Mouse (Mus musculus) neural tube, embryonic 11.5 days (tissue): ENCODE data around the gene Trim63. TPM values are rescaled to one million over a fixed set of nuclear protein-coding genes. Genes with fewer than 3 reads are reported as not detected.

Source experiments
- ATAC-seq: fragments of 200-750 bp; cut with Nextera tagmentation; 2 replicates; pipeline ENCODE4 v1.8.0; 2017; ENCODE audit warnings: moderate number of reproducible peaks, mild to moderate bottlenecking, moderate TSS enrichment, moderate library complexity; ENCODE audit not compliant: insufficient read depth, low FRiP score, low TSS enrichment
- DNase-seq: peaks from one replicate; pipeline ENCODE4 v3.0.0-alpha.2; 2015; ENCODE audit warnings: low spot score
- H3K27ac ChIP-seq: fragments of 300-500 bp; sonication (generic); 2 replicates; pipeline ENCODE4 v1.5.1; 2014; ENCODE audit warnings: low read depth, mild to moderate bottlenecking, low read length
- H3K27me3 ChIP-seq: fragments of 300-500 bp; sonication (generic); 2 replicates; pipeline ENCODE4 v1.6.1; 2014; ENCODE audit warnings: mild to moderate bottlenecking, low read length, mixed read lengths; ENCODE audit not compliant: control insufficient read depth, insufficient read depth
- H3K36me3 ChIP-seq: fragments of 300-500 bp; sonication (generic); 2 replicates; pipeline ENCODE4 v1.6.1; 2014; ENCODE audit warnings: mild to moderate bottlenecking, low read length, moderate library complexity, mixed read lengths; ENCODE audit not compliant: control insufficient read depth, insufficient read depth
- H3K4me1 ChIP-seq: fragments of 300-500 bp; sonication (generic); 2 replicates; pipeline ENCODE4 v1.6.1; 2014; ENCODE audit warnings: low read length, mixed read lengths; ENCODE audit not compliant: control insufficient read depth, insufficient read depth
- H3K4me2 ChIP-seq: fragments of 300-500 bp; sonication (generic); 2 replicates; pipeline ENCODE4 v1.6.1; 2014; ENCODE audit warnings: low read depth, mild to moderate bottlenecking, moderate library complexity
- H3K4me3 ChIP-seq: fragments of 300-500 bp; sonication (generic); 2 replicates; pipeline ENCODE4 v1.5.1; 2014; ENCODE audit warnings: low read depth, low read length
- H3K9ac ChIP-seq: fragments of 300-500 bp; sonication (generic); 2 replicates; pipeline ENCODE4 v1.6.1; 2014; ENCODE audit warnings: mild to moderate bottlenecking, low read length
- H3K9me3 ChIP-seq: fragments of 300-500 bp; sonication (generic); 2 replicates; pipeline ENCODE4 v1.6.1; 2016; ENCODE audit warnings: low read length; ENCODE audit not compliant: control insufficient read depth
- WGBS: fragments of 180-500 bp; shearing (Covaris S2); extraction: QIAGEN DNeasy Blood & Tissue Kit; methylation state at CpG from one replicate; pipeline ENCODE4 v1.1.7; 2014; 5-methylcytosine and 5-hydroxymethylcytosine counted together
- polyA plus RNA-seq: library from polyadenylated mRNA; unstranded; fragments of >200 nt; fragmentation: Nextera tagmentation; extraction: Ambion mirVana; gene quantifications from 2 replicates; pipeline ENCODE4 v1.2.1, GENCODE M21; 2014

The Trim63 gene
- polyA plus RNA-seq, 1 experiment from 2014 or later, result 1.6 TPM

DNA sequence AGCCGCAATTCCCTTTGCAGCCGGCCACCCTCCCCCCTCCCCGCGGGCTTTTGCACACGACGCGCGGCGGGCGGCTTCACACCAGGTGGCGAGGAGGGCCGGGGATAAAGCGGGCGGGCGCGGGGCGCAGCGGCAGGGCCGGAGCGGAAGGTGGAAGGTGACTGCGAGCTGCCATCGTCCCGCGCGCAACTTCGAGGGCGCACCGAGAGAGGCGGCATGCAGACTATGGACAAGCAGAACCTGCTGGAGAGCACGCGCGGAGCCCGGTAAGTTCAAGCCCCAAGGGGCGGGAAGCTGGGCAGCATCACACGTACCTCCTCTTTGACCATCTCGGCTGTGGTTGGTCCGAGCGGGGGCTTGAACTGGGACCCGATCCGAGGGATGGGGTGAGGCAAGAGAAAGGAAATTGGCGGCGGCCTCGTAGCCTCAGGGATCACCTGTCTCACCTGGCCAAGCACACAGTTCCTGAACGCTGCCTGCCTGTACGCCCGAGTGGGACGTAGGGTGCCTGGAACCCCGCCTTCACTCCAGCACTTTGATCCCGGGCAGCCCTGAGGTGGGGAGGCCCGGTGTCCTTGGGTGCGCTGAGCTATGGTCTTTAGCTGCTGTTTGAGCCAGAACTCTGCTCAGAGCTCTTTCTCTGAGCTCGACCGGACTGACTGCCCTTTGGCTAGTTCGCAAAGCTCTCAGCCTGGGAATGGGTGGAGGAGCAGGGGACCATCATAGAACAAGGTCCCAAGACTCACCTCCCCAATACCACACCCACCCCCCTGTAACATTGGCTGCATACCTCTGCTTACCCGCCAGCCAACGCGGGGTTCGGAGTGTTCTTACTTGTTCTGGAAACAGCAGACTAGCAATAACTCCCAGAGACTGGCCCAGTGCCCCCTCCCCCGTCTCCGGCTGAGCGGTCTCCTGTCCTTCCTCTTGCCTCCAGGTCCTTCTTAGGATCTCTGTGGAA, 28.4 kb downstream of the Trim63 start, which contains the start of gene Slc30a2:
Gene Slc30a2 (plus strand): TSS at position 111 of the 961 bp plus-strand sequence.
- Histone ChIP-seq H3K9me3 (no peaks in the 10 kb centered on the region), H3K36me3 (no peaks in the 10 kb centered on the region), H3K27me3 (peaks cover 36% of the 10 kb centered on the region), H3K9ac (peak within 1 kb of the TSS; percentile 14), H3K4me3 (peak within 1 kb of the TSS; percentile 19; the same call in 1 of the 2 replicates), H3K4me1 (0 out of 2 replicates have a peak, but pooled peaks cover 5% of the 10 kb centered on the region), H3K27ac (no peak within 1 kb of the TSS), H3K4me2 (peak within 1 kb of the TSS; percentile 38)
- DNase-seq, result no peak
- WGBS, result 3% methylated on average over 56 of the region's 61 CpGs
- no peak for ATAC-seq

DNA sequence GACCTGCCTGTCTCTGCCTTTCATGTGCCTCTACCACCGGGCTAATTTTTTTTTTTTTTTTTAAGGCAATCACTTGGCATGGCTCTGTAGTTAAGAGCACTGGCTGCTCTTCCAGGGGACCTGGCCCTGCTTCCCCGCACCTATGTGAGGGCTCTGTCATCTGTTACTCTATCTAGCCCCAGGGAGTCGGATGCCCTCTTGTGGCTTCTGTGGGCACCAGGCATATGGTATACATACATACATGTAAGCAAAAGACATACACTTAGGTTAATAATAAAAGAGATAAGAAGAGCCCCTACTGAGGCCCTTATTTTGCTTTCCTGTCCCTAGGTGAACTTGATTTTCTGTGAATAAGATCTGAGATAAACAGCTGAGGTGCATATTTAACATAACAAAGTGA, 29.7 kb downstream of the Trim63 start:
- Histone ChIP-seq H3K4me3 (no peak overlapping the region), H3K4me2 (no peak overlapping the region), H3K27me3 (peaks cover 36% of the 10 kb centered on the region), H3K36me3 (no peaks in the 10 kb centered on the region), H3K9ac (no peak overlapping the region), H3K27ac (no peak overlapping the region), H3K4me1 (0 out of 2 replicates have a peak, but pooled peaks cover 5% of the 10 kb centered on the region), H3K9me3 (no peaks in the 10 kb centered on the region)
- no peak for ATAC-seq
- DNase-seq, result no peak
- 42% methylated on average over 3 of the region's 3 CpGs for WGBS

DNA sequence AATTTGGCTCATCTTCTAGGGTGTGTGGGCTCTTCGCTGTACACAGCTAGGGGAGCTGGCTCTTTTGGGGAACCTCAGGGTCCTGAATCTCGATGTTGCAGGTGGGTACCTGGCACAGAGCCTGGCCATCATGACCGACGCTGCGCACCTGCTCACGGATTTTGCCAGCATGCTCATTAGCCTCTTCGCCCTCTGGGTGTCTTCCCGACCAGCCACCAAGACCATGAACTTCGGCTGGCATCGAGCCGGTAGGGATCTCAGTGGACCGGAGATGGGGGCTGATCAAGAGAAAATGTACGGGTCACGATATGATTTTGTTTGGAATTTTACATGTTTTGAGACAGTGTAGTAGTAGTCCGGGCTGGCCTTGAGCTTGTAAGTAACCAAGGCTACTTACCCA, 30.9 kb downstream of the Trim63 start:
- no peak for ATAC-seq
- H3K9ac ChIP-seq, result no peak overlapping the region
- DNase-seq, result peak; percentile 4
- H3K4me3 ChIP-seq, result no peak overlapping the region
- H3K27me3 ChIP-seq, result peaks cover 36% of the 10 kb centered on the region
- H3K4me1 ChIP-seq, result 0 out of 2 replicates have a peak, but pooled peaks cover 5% of the 10 kb centered on the region
- 91% methylated on average over 15 of the region's 15 CpGs for WGBS
- no peak overlapping the region for H3K4me2 ChIP-seq
- H3K36me3 ChIP-seq, result no peaks in the 10 kb centered on the region
- H3K9me3 ChIP-seq, result no peaks in the 10 kb centered on the region
- no peak overlapping the region for H3K27ac ChIP-seq

DNA sequence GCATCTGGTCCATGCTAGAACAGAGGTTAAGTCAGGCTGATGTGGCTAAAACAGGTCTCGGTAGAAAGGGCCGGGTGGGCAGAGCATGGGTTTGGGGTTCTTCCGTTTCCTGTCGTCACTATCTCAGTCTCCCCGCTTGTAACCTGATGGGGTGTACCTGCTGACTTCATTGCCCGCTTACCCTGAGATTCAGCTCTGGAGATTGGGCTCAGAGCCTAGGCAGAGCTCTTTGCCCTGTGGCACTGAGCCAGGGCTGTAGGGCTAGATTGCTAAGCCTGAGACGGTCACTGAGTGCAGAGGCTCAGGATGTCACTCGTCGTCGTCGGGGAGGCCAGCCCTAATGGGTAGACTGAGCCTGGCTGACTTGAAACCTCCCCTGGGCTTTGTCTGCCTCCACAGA, 33.2 kb downstream of the Trim63 start:
- no peak for ATAC-seq
- Histone ChIP-seq H3K9ac (no peak overlapping the region), H3K4me3 (no peak overlapping the region), H3K4me1 (peaks cover 9% of the 10 kb centered on the region; the same call in 1 of the 2 replicates), H3K4me2 (no peak overlapping the region), H3K36me3 (no peaks in the 10 kb centered on the region), H3K27me3 (peaks cover 19% of the 10 kb centered on the region), H3K27ac (no peak overlapping the region), H3K9me3 (no peaks in the 10 kb centered on the region)
- no peak for DNase-seq
- WGBS, result 85% methylated on average over 11 of the region's 11 CpGs

- no peak overlapping the region for H3K9ac ChIP-seq
Observed at GRCm38 (mm10) chr4:134348545-134348944, 33.6 kb downstream of the Trim63 start.

GRCm38 (mm10) chr4:134349829-134350228, 34.9 kb downstream of the Trim63 start:
- no peak for DNase-seq
- ATAC-seq, result no peak
- Histone ChIP-seq H3K27ac (no peak overlapping the region), H3K27me3 (peaks cover 3% of the 10 kb centered on the region), H3K36me3 (no peaks in the 10 kb centered on the region), H3K4me3 (no peak overlapping the region), H3K4me2 (no peak overlapping the region), H3K9ac (no peak overlapping the region), H3K4me1 (peaks cover 5% of the 10 kb centered on the region; the same call in 1 of the 2 replicates), H3K9me3 (no peaks in the 10 kb centered on the region)
- WGBS, result 90% methylated on average over 7 of the region's 7 CpGs

More at GRCm38 (mm10) chr4:134348545-134348944, 33.6 kb downstream of the Trim63 start:
- no peaks in the 10 kb centered on the region for H3K36me3 ChIP-seq
- H3K4me3 ChIP-seq, result no peak overlapping the region
- H3K27me3 ChIP-seq, result peaks cover 14% of the 10 kb centered on the region
- no peaks in the 10 kb centered on the region for H3K9me3 ChIP-seq
- H3K27ac ChIP-seq, result no peak overlapping the region
- WGBS, result 86% methylated on average over 5 of the region's 5 CpGs
- no peak overlapping the region for H3K4me2 ChIP-seq
- DNase-seq, result no peak
- peaks cover 5% of the 10 kb centered on the region; the same call in 1 of the 2 replicates for H3K4me1 ChIP-seq
- ATAC-seq, result no peak

DNA sequence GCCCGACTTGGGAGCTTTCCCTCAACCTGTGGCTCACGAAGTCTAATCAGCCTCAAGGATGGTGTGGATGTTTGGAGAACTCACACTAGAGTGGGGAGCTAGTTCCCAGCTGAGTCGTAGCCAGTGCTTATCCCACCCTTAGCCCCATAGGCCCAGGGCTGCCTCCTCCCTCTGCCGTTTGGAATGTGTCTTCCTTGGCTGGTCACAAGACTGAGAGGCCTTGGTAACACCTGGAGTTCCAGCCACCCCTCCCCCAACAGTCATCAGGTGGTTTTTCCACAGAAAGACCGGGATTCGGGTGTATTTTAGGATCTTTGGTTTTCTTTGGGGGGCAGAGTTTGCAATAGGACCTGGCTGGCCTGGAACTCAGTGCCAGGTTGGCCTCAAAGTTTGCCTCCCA, 35.7 kb downstream of the Trim63 start:
- no peak for DNase-seq
- H3K27ac ChIP-seq, result no peak overlapping the region
- WGBS, result 87% methylated on average over 6 of the region's 6 CpGs
- H3K4me2 ChIP-seq, result no peak overlapping the region
- no peaks in the 10 kb centered on the region for H3K27me3 ChIP-seq
- H3K9ac ChIP-seq, result no peak overlapping the region
- ATAC-seq, result no peak
- no peaks in the 10 kb centered on the region for H3K9me3 ChIP-seq
- no peak overlapping the region for H3K4me3 ChIP-seq
- H3K4me1 ChIP-seq, result peaks cover 5% of the 10 kb centered on the region; the same call in 1 of the 2 replicates
- no peaks in the 10 kb centered on the region for H3K36me3 ChIP-seq

DNA sequence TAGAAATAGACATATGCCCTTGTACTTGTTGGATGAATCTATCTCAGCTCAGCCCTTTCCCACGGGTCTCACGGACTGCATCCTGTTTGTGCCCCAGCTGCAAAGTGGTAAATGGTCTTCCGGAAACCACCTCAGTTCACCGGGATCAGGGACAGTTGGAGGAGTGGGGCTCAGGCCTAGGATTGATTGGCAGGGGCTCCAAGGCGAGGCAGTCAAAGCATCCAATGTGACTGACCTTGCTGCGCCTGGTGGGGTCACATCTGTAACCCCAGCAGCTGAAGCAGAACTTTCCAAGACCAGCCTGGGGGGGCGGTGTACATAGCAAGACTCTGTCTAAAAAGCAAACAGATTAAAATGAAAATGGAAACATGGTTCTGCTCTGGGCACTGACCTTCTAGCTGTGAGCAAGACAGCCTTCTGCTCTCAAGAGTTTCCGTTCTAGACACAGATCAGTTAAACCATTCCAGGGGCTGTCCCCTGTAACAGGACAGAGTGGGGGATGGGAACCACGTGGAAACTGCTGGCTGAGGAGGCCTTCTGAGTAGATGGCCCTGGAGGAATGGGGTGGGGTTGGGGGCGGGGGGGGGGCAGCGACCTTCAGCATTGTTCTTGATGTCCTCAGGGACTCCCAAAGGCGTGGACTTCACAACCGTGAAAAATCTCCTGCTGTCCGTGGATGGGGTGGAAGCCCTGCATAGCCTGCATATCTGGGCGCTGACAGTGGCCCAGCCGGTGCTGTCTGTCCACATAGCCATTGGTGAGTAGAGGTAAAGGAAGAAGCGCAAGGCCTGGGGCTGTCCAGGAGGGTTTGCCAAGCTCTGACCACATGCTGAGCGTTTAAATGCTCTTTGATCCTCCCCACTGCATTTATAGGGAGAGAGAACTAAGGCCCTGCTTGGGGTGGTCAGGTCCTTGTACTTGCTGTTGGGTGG, 36.7 kb downstream of the Trim63 start:
- Histone ChIP-seq H3K27ac (no peak overlapping the region), H3K9me3 (no peaks in the 10 kb centered on the region), H3K4me3 (no peak overlapping the region), H3K4me2 (no peak overlapping the region), H3K36me3 (no peaks in the 10 kb centered on the region), H3K9ac (peak overlapping the region; percentile 22; the same call in 1 of the 2 replicates), H3K27me3 (no peaks in the 10 kb centered on the region), H3K4me1 (peaks cover 5% of the 10 kb centered on the region; the same call in 1 of the 2 replicates)
- no peak for ATAC-seq
- 46% methylated on average over 18 of the region's 18 CpGs for WGBS
- DNase-seq, result no peak
